Mouse (Mus musculus) liver, postnatal 0 days (tissue): ENCODE measurements around the gene Slc25a24.

ENCODE experiments used
- CTCF ChIP-seq: sonication (generic); IDR thresholded peaks from 2 replicates; pipeline ENCODE4 v1.5.1; 2016; ENCODE audit warnings: antibody characterized with exemption, low read depth
- EP300 ChIP-seq: IDR thresholded peaks from 2 replicates; pipeline ENCODE4 v1.6.1; 2016; ENCODE audit warnings: antibody characterized with exemption, low read depth, mild to moderate bottlenecking

DNA sequence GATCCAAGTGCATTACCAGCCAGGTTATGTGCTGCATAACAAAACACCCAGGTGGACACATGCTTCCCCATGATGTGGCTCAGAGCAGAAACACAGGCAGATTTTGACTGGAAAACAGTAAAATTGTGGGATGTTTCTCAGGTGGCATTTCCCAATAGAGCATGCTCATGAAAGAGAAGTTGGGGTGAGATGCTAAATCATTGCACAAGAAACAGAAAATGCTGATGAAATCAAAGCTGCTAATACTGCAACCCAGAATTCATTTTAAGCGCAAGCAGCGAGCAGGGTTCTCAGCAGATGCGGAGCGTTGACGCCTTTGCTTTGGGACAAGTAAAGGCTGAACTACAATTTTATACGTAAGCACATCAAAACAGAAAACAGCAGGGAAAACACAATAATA lies 30.5 kb downstream of the Slc25a24 start:
- TF ChIP-seq CTCF = no peak
- TF ChIP-seq EP300 = no peak
